Mouse (Mus musculus) leukemia stem cell, adult 10-12 weeks (primary cell): Measurements from ENCODE around the gene Klc1. TPM values are rescaled to one million over a fixed set of nuclear protein-coding genes. Genes with fewer than 3 reads are reported as not detected.

Source experiments
- polyA plus RNA-seq: library from polyadenylated mRNA; stranded (reverse); fragments of >175 nt; gene quantifications from 2 replicates; pipeline ENCODE4 v1.2.3, GENCODE M21; 2012; ENCODE audit warnings: low replicate concordance

Gene Klc1
- 35.1 and 44.2 TPM in 2 replicates for polyA plus RNA-seq

GRCm38 (mm10) chr12:111758381-111759175 lies at the start of gene Klc1:
Gene Klc1, plus strand, starts transcription at chr12:111758849.

GRCm38 (mm10) chr12:111713004-111713651 lies 45.5 kb upstream of the Klc1 start, which contains the start of the genes Bag5 and Apopt1:
Gene Bag5, minus strand, starts transcription at chr12:111713257.
Gene Apopt1, plus strand, starts transcription at chr12:111713261.

GRCm38 (mm10) chr12:111813766-111814617 lies 55.3 kb downstream of the Klc1 start, which contains the start of the genes Xrcc3 and Zfyve21:
Gene Xrcc3, minus strand, starts transcription at chr12:111813873.
Gene Zfyve21, plus strand, starts transcription at chr12:111814170.

Other genes with a start within 250 kb of the Klc1 start
- gene Eif5, start 220.8 kb upstream of the Klc1 start, polyA plus RNA-seq, result 81.1 and 94.2 TPM in 2 replicates
- gene Mark3, start 184.3 kb upstream of the Klc1 start, polyA plus RNA-seq, result 9.3 and 16.5 TPM in 2 replicates
- gene Ckb, start 86.5 kb upstream of the Klc1 start, polyA plus RNA-seq, result 18.2 and 37.1 TPM in 2 replicates
- gene Trmt61a, start 80.7 kb upstream of the Klc1 start, polyA plus RNA-seq, result 27.1 and 40.3 TPM in 2 replicates
- 7.8 and 8.6 TPM in 2 replicates for gene Bag5, start 45.6 kb upstream of the Klc1 start, polyA plus RNA-seq
- 81.0 and 98.3 TPM in 2 replicates for gene Apopt1, start 45.6 kb upstream of the Klc1 start, polyA plus RNA-seq
- gene Xrcc3, start 55.0 kb downstream of the Klc1 start, polyA plus RNA-seq, result 2.6 and 13.1 TPM in 2 replicates
- 5.0 and 5.1 TPM in 2 replicates for gene Zfyve21, start 55.3 kb downstream of the Klc1 start, polyA plus RNA-seq
- 8.9 and 12.6 TPM in 2 replicates for gene Ppp1r13b, start 149.3 kb downstream of the Klc1 start, polyA plus RNA-seq
- gene Atp5mpl, start 208.1 kb downstream of the Klc1 start, polyA plus RNA-seq, result 9.4 and 13.0 TPM in 2 replicates
- not detected in 2 replicates for gene Tdrd9, start 212.7 kb downstream of the Klc1 start, polyA plus RNA-seq
- gene Rd3l, start 222.5 kb downstream of the Klc1 start, polyA plus RNA-seq, result not detected in 2 replicates